Mouse (Mus musculus) heart, adult 2 months (tissue): Measurements from ENCODE around the gene Atp2a3. TPM values are rescaled to one million over a fixed set of nuclear protein-coding genes. Genes with fewer than 3 reads are reported as not detected.

Experiments used
- DNase-seq, 2 experiments: peaks; one replicate each; pipeline ENCODE4 v3.0.0; 2021
- H3K27ac ChIP-seq: fragments of 200-600 bp; 2 replicates; pipeline ENCODE4 v1.8.1; 2022
- H3K27me3 ChIP-seq: fragments of 200-500 bp; 2 replicates; pipeline ENCODE4 v1.6.1; 2012; ENCODE audit warnings: mild to moderate bottlenecking, low read length, inconsistent platforms, mixed read lengths; ENCODE audit not compliant: control insufficient read depth, insufficient read depth
- H3K36me3 ChIP-seq: fragments of 200-500 bp; 2 replicates; pipeline ENCODE4 v1.6.1; 2012; ENCODE audit warnings: low read length, inconsistent platforms; ENCODE audit not compliant: control insufficient read depth, insufficient read depth
- H3K4me1 ChIP-seq: fragments of 200-500 bp; 2 replicates; pipeline ENCODE4 v1.6.1; 2011; ENCODE audit warnings: low read length; ENCODE audit not compliant: control insufficient read depth, insufficient read depth
- H3K4me3 ChIP-seq: fragments of 200-600 bp; 2 replicates; pipeline ENCODE4 v1.8.1; 2022
- H3K79me2 ChIP-seq: fragments of 200-500 bp; replicated peaks from 2 replicates; pipeline ENCODE4 v1.6.1; 2012; ENCODE audit warnings: mild to moderate bottlenecking, inconsistent platforms, low read length, moderate library complexity, mixed read lengths; ENCODE audit not compliant: control insufficient read depth, insufficient read depth
- H3K9ac ChIP-seq: fragments of 200-500 bp; 2 replicates; pipeline ENCODE4 v1.6.1; 2012; ENCODE audit warnings: low read depth, mild to moderate bottlenecking, control low read depth, inconsistent platforms, low read length, mixed read lengths
- CTCF ChIP-seq: fragments of 200-600 bp; IDR thresholded peaks from 2 replicates; pipeline ENCODE4 v1.8.1; 2022; ENCODE audit warnings: antibody characterized with exemption, mild to moderate bottlenecking, moderate library complexity
- EP300 ChIP-seq: fragments of 200-500 bp; IDR thresholded peaks from 2 replicates; pipeline ENCODE4 v1.6.1; 2011; ENCODE audit warnings: low read depth, low read length, control low read depth; ENCODE audit not compliant: insufficient read depth
- POLR2A ChIP-seq: fragments of 200-500 bp; IDR thresholded peaks from 2 replicates; pipeline ENCODE4 v1.6.1; 2011; ENCODE audit warnings: mild to moderate bottlenecking, low read depth, low read length, control low read depth; ENCODE audit not compliant: insufficient read depth
- WGBS: fragments of 180-500 bp; shearing (Covaris S2); methylation state at CpG from one replicate; pipeline ENCODE4 v1.1.7; 2018; 5-methylcytosine and 5-hydroxymethylcytosine counted together
- intact Hi-C: fragments of 180-260 bp; cut with DNase I; formaldehyde crosslinking; loops from one replicate; pipeline ENCODE4 v1.15.1; 2025
- microRNA-seq, 2 experiments: library from miRNA; unstranded; fragments of <30 nt; microRNA quantifications; one replicate each; pipeline ENCODE4 v1.2.0; 2021
- polyA plus RNA-seq: library from polyadenylated mRNA; depleted of rRNA; stranded (reverse); fragments of >200 nt; gene quantifications from 2 replicates; pipeline ENCODE4 v1.2.3, GENCODE M21; 2012; rRNA removed
- total RNA-seq, 2 experiments: library from RNA; stranded (reverse); gene quantifications; 2 replicates each; pipeline ENCODE4 v1.2.3; 2021

Gene Atp2a3
- total and polyA plus RNA-seq, 3 experiments, result 10.9 to 17.3 (median 14.5) TPM

DNA sequence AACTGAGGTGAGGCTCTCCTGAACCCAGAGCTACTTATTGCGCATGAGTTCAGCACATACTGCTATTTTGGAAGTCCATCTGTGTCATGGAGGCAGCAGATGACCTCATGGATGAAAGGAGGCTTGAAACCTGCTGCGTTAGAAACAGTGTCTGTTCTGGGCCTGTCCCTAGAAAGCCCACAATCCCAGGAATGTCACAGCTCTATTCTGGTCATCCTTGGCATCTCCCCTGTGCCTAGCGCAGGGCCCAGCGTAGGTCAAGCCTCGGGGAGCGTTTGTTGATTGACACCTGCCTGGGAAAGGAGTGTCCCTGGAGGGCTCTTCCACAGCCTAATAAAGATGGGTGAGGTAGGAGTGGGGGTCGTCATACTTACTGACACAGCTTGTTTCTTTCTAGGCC, 75.1 kb downstream of the Atp2a3 start:
- intact Hi-C loops, result no loop called here
- TF ChIP-seq EP300 (no peak), POLR2A (no peak), CTCF (no peak)
- WGBS, result 70% methylated on average over 7 of the region's 7 CpGs
- DNase-seq, result no peak
- H3K4me1 ChIP-seq, result no peaks in the 10 kb centered on the region; the same call in 1 of the 2 replicates
- H3K9ac ChIP-seq, result no peak overlapping the region
- no peaks in the 10 kb centered on the region for H3K79me2 ChIP-seq
- H3K4me3 ChIP-seq, result no peak overlapping the region
- no peaks in the 10 kb centered on the region for H3K36me3 ChIP-seq
- no peak overlapping the region for H3K27ac ChIP-seq
- no peaks in the 10 kb centered on the region for H3K27me3 ChIP-seq

DNA sequence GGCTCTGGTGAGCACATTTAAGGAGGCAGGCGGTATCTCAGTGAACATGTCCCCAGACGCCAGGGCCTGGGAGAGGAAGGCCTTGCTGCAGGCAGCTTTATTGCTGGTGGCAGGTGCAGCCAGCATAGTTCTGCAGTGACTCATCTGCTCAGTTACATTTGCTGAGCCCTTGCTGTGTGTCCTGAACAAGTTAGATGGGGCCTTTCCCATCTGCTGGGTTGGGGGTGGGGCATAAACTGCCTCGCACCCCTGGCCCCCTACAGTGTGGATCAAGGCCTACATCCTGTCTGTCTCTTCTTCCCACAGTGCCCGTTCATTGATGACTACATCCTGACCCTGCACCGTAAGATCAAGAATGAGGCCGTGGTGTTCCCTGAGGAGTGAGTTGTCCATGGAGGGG, 75.9 kb downstream of the Atp2a3 start:
- WGBS, result 63% methylated on average over 6 of the region's 6 CpGs
- H3K27ac ChIP-seq, result no peak overlapping the region
- H3K79me2 ChIP-seq, result no peaks in the 10 kb centered on the region
- H3K36me3 ChIP-seq, result no peaks in the 10 kb centered on the region
- TF ChIP-seq EP300 (no peak), CTCF (no peak), POLR2A (no peak)
- no peak overlapping the region for H3K4me3 ChIP-seq
- intact Hi-C loops, result no loop called here
- H3K27me3 ChIP-seq, result no peaks in the 10 kb centered on the region
- no peak overlapping the region for H3K9ac ChIP-seq
- DNase-seq, result no peak
- H3K4me1 ChIP-seq, result no peaks in the 10 kb centered on the region

DNA sequence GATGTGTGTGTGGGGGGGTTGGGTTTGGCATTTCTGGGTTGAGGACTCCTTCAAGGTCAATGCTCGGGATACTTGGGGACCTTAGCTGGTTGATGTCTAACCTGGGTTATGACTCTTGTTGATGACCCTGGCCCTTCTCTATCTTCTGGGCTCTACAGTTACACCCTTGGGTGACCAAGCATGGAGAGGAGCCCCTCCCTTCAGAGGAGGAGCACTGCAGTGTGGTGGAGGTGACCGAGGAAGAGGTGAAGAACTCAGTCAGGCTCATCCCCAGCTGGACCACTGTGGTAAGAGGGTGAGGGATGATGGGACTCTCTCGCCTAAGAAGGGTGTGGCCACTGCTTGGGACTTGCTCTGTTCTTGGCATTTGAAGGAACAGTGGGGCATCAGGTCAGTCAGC, 76.7 kb downstream of the Atp2a3 start:
- Histone ChIP-seq H3K4me1 (no peaks in the 10 kb centered on the region), H3K9ac (no peak overlapping the region), H3K36me3 (no peaks in the 10 kb centered on the region), H3K4me3 (no peak overlapping the region), H3K27me3 (no peaks in the 10 kb centered on the region), H3K27ac (no peak overlapping the region), H3K79me2 (no peaks in the 10 kb centered on the region)
- WGBS, result 93% methylated on average over 3 of the region's 3 CpGs
- no peak for DNase-seq
- intact Hi-C loops, result no loop called here
- TF ChIP-seq EP300, result no peak
- TF ChIP-seq POLR2A, result no peak
- TF ChIP-seq CTCF, result no peak

DNA sequence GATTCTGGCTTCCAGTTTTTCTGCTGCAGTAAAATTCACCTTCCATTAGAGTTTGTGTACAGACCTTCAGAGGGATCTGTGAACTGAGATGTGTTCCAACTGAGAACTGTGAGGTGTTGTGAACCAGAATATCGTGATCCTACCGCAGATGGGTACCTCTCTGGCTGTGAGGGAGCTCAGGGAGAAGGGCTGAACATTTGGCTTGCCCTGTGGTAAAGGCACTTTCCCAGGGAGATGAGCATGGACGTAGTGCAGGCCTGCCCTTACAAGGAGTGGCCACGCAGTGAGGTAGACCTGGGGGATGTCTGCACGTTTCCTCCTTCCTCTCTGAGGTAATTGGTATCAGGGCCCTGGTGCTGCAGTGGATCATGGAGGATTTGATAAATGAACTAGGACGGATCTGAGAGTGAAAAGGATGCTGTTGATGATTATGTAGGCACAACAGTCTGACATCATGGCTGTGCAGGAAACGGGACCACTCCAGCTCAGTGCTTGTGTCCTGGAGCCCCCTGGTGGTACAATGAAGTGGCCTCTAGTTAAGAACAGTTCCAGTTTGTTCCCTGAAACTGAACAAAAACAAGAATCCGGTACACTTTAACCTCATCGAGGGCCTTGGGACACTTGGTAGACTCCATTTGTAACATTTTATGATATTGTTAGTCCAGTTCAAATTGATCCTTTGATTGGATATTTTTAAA, 78.3 kb downstream of the Atp2a3 start:
- H3K79me2 ChIP-seq, result no peaks in the 10 kb centered on the region
- H3K27ac ChIP-seq, result no peak overlapping the region
- H3K27me3 ChIP-seq, result no peaks in the 10 kb centered on the region
- intact Hi-C loops, result loop anchor here (1.0 kb wide), 1 partner anchor 33 kb away; no protein-coding TSS in a partner anchor
- no peak overlapping the region for H3K9ac ChIP-seq
- 57% methylated on average over 9 of the region's 9 CpGs for WGBS
- no peaks in the 10 kb centered on the region for H3K36me3 ChIP-seq
- H3K4me3 ChIP-seq, result no peak overlapping the region
- peak; percentile 86 for TF ChIP-seq CTCF
- TF ChIP-seq EP300, result no peak
- no peak for TF ChIP-seq POLR2A
- no peaks in the 10 kb centered on the region for H3K4me1 ChIP-seq
- DNase-seq, result peak in 1 of 2 experiments; percentile 35

Small RNA genes within 50 kb of the gene (microRNA-seq; reads per million reads assigned to microRNA genes)
- gene Gm44467, result 0 reads per million in 2 experiments

Other genes with a start within 250 kb of the Atp2a3 start
- 10 to 100 TPM; 19.6 to 23.1 TPM for gene Cyb5d2, start 165.0 kb upstream of the Atp2a3 start, total RNA-seq
- 10.7 and 16.7 TPM in 2 replicates for gene Cyb5d2, start 165.0 kb upstream of the Atp2a3 start, polyA plus RNA-seq
- 10 to 100 TPM; 17.4 to 17.5 TPM for gene Zzef1, start 164.9 kb upstream of the Atp2a3 start, total RNA-seq
- 14.1 and 18.6 TPM in 2 replicates for gene Zzef1, start 164.9 kb upstream of the Atp2a3 start, polyA plus RNA-seq
- under 1 TPM; 0.21 to 0.86 TPM for gene P2rx1, start 37.9 kb downstream of the Atp2a3 start, total RNA-seq
- gene P2rx1, start 37.9 kb downstream of the Atp2a3 start, polyA plus RNA-seq, result 0.76 and 0.91 TPM in 2 replicates
- gene Camkk1, start 57.8 kb downstream of the Atp2a3 start, total RNA-seq, result 1 to 10 TPM in 1 of 2 experiments, under 1 TPM in 1; 0.63 to 1.2 TPM
- gene Camkk1, start 57.8 kb downstream of the Atp2a3 start, polyA plus RNA-seq, result 1.7 and 1.8 TPM in 2 replicates
- gene Ncbp3, start 86.6 kb downstream of the Atp2a3 start, total RNA-seq, result 1 to 10 TPM; 5.6 to 5.7 TPM
- gene Ncbp3, start 86.6 kb downstream of the Atp2a3 start, polyA plus RNA-seq, result 2.0 and 4.2 TPM in 2 replicates
- under 1 TPM; 0.14 to 0.16 TPM for gene Itgae, start 129.4 kb downstream of the Atp2a3 start, total RNA-seq
- gene Itgae, start 129.4 kb downstream of the Atp2a3 start, polyA plus RNA-seq, result 0.37 and 0.38 TPM in 2 replicates
- under 1 TPM; 0.16 TPM for gene Haspin, start 177.1 kb downstream of the Atp2a3 start, total RNA-seq
- 0.15 and 0.23 TPM in 2 replicates for gene Haspin, start 177.1 kb downstream of the Atp2a3 start, polyA plus RNA-seq
- gene P2rx5, start 199.3 kb downstream of the Atp2a3 start, total RNA-seq, result 10 to 100 TPM; 13.1 to 14.6 TPM
- gene P2rx5, start 199.3 kb downstream of the Atp2a3 start, polyA plus RNA-seq, result 11.3 and 19.5 TPM in 2 replicates
- 10 to 100 TPM; 80.5 to 98.5 TPM for gene Emc6, start 215.9 kb downstream of the Atp2a3 start, total RNA-seq
- gene Emc6, start 215.9 kb downstream of the Atp2a3 start, polyA plus RNA-seq, result 50.5 and 54.3 TPM in 2 replicates
- gene Tax1bp3, start 215.9 kb downstream of the Atp2a3 start, total RNA-seq, result 10 to 100 TPM; 45.0 to 48.5 TPM
- gene Tax1bp3, start 215.9 kb downstream of the Atp2a3 start, polyA plus RNA-seq, result 60.4 and 63.0 TPM in 2 replicates
- gene Ctns, start 237.9 kb downstream of the Atp2a3 start, total RNA-seq, result 10 to 100 TPM; 10.7 to 11.8 TPM
- 12.7 and 15.4 TPM in 2 replicates for gene Ctns, start 237.9 kb downstream of the Atp2a3 start, polyA plus RNA-seq
- 1 to 10 TPM in 1 of 2 experiments, under 1 TPM in 1; 0.97 to 1.1 TPM for gene Shpk, start 238.3 kb downstream of the Atp2a3 start, total RNA-seq
- 2.2 and 2.8 TPM in 2 replicates for gene Shpk, start 238.3 kb downstream of the Atp2a3 start, polyA plus RNA-seq